Mouse (Mus musculus) myocyte (in vitro differentiated cells): ENCODE results near the gene Tomm34.

Experiments used
- CEBPB ChIP-seq: IDR thresholded peaks from 2 replicates; pipeline ENCODE4 v1.6.1; 2011; ENCODE audit warnings: mild to moderate bottlenecking, moderate library complexity; ENCODE audit not compliant: poor library complexity, insufficient read depth, severe bottlenecking
- MAX ChIP-seq: IDR thresholded peaks from one replicate; pipeline ENCODE4 v1.6.1; 2011; ENCODE audit warnings: low read depth, mild to moderate bottlenecking, control low read depth
- MYOG ChIP-seq, 3 experiments: IDR thresholded peaks; one replicate each; pipeline ENCODE4 v1.6.1; 2011; ENCODE audit warnings: control low read depth in 2 of 3, low read depth in 2 of 3, mild to moderate bottlenecking in 2 of 3; ENCODE audit not compliant: insufficient read length in 2 of 3, control insufficient read depth in 1 of 3, insufficient read depth in 1 of 3
- POLR2A ChIP-seq: IDR thresholded peaks from one replicate; pipeline ENCODE4 v1.6.1; 2011; ENCODE audit warnings: low read depth, mild to moderate bottlenecking, control low read depth, moderate library complexity; ENCODE audit not compliant: insufficient read length
- POLR2AphosphoS2 ChIP-seq: IDR thresholded peaks from one replicate; pipeline ENCODE4 v1.6.1; 2011; ENCODE audit warnings: low read depth, control low read depth; ENCODE audit not compliant: insufficient read length
- SRF ChIP-seq: IDR thresholded peaks from one replicate; pipeline ENCODE4 v1.6.1; 2011; ENCODE audit warnings: low read depth; ENCODE audit not compliant: control insufficient read depth, insufficient read length
- TCF12 ChIP-seq: IDR thresholded peaks from one replicate; pipeline ENCODE4 v1.6.1; 2011; ENCODE audit warnings: mild to moderate bottlenecking, control low read depth; ENCODE audit not compliant: poor library complexity, insufficient read depth, severe bottlenecking
- USF1 ChIP-seq: IDR thresholded peaks from one replicate; pipeline ENCODE4 v1.6.1; 2011; ENCODE audit warnings: low read depth, mild to moderate bottlenecking, control low read depth, moderate library complexity

- no peak for TF ChIP-seq POLR2A
- no peak for TF ChIP-seq MAX
- no peak for TF ChIP-seq TCF12
- TF ChIP-seq MYOG (IDR thresholded peaks at IDR 0.05; ENCODE audit: control insufficient read depth in 1 of 3, insufficient read depth in 1 of 3, insufficient read length in 2 of 3, low read depth in 2 of 3): no peak
- TF ChIP-seq USF1: no peak
- TF ChIP-seq POLR2AphosphoS2: no peak
- no peak for TF ChIP-seq CEBPB
- TF ChIP-seq SRF: no peak
Measured at GRCm38 (mm10) chr2:164115531-164115930, 44.6 kb upstream of the Tomm34 start.
